27 mouse cellular contexts compared by ENCODE assay signal in genomic region chr4:23844288-23844971, GRCm38 (mm10).
DNase-seq lines count a peak whose midpoint lies in the region; ATAC-seq and TF ChIP-seq lines count a peak whose summit lies in the region.
"Had no signal": no experiment of that assay in that cellular context is flagged by ENCODE, and none has a peak within 500 bp of the region (broad histone marks: within the 10 kb centered on the region; RNA-seq: fewer than 3 reads in every experiment).

No protein-coding gene starts in this region.

- no peak for TF ChIP-seq CTCF in midbrain, postnatal 0 days (IDR thresholded peaks at IDR 0.05)

- no peak overlapping the region for H3K27ac ChIP-seq in hindbrain, embryonic 16.5 days (ENCODE audit: low read depth, low read length)
- H3K27ac ChIP-seq in hindbrain, embryonic 12.5 days: no peak overlapping the region; the same call in 1 of the 2 replicates
- H3K27ac ChIP-seq in forebrain, embryonic 15.5 days (replicated peaks): peak overlapping the region; percentile 80
- peak overlapping the region; percentile 61 for H3K27ac ChIP-seq in midbrain, embryonic 12.5 days (replicated peaks)
- no peak overlapping the region for H3K27ac ChIP-seq in midbrain, postnatal 0 days (ENCODE audit: low read depth, low read length)
- H3K27ac ChIP-seq: embryonic facial prominence, embryonic 13.5 days; liver, embryonic 15.5 days; neural tube, embryonic 15.5 days; stomach, postnatal 0 days had no signal

- no peaks in the 10 kb centered on the region for H3K27me3 ChIP-seq in hindbrain, embryonic 16.5 days (replicated peaks; ENCODE audit: control insufficient read depth, insufficient read depth, low read length)
- H3K27me3 ChIP-seq in hindbrain, embryonic 12.5 days: no peaks in the 10 kb centered on the region
- H3K27me3 ChIP-seq in forebrain, embryonic 15.5 days: no peaks in the 10 kb centered on the region
- no peaks in the 10 kb centered on the region for H3K27me3 ChIP-seq in midbrain, embryonic 12.5 days
- H3K27me3 ChIP-seq in midbrain, postnatal 0 days (ENCODE audit: insufficient read depth, low read length): no peaks in the 10 kb centered on the region
- H3K27me3 ChIP-seq: embryonic facial prominence, embryonic 13.5 days; liver, embryonic 15.5 days; neural tube, embryonic 15.5 days; Patski had no signal

- 70% methylated on average over 2 of the region's 2 CpGs for WGBS in hindbrain, embryonic 16.5 days
- 75% methylated on average over 2 of the region's 2 CpGs for WGBS in hindbrain, embryonic 12.5 days
- 23% methylated on average over 2 of the region's 2 CpGs for WGBS in forebrain, embryonic 15.5 days
- WGBS in midbrain, embryonic 12.5 days: 70% methylated on average over 2 of the region's 2 CpGs
- WGBS in midbrain, postnatal 0 days: 57% methylated on average over 2 of the region's 2 CpGs

- no peaks in the 10 kb centered on the region for H3K9me3 ChIP-seq in hindbrain, embryonic 16.5 days (ENCODE audit: control insufficient read depth, low read length)
- H3K9me3 ChIP-seq in hindbrain, embryonic 12.5 days (replicated peaks): no peaks in the 10 kb centered on the region
- H3K9me3 ChIP-seq in forebrain, embryonic 15.5 days: no peaks in the 10 kb centered on the region
- no peaks in the 10 kb centered on the region for H3K9me3 ChIP-seq in midbrain, embryonic 12.5 days
- H3K9me3 ChIP-seq in midbrain, postnatal 0 days (ENCODE audit: low read length): no peaks in the 10 kb centered on the region
- H3K9me3 ChIP-seq: embryonic facial prominence, embryonic 13.5 days; liver, embryonic 15.5 days; neural tube, embryonic 15.5 days had no signal

- H3K36me3 ChIP-seq in hindbrain, embryonic 16.5 days (ENCODE audit: control insufficient read depth, insufficient read depth, low read length): no peaks in the 10 kb centered on the region
- no peaks in the 10 kb centered on the region for H3K36me3 ChIP-seq in hindbrain, embryonic 12.5 days
- no peaks in the 10 kb centered on the region for H3K36me3 ChIP-seq in forebrain, embryonic 15.5 days
- H3K36me3 ChIP-seq in midbrain, embryonic 12.5 days: no peaks in the 10 kb centered on the region
- H3K36me3 ChIP-seq in midbrain, postnatal 0 days (ENCODE audit: insufficient read depth, low read length): no peaks in the 10 kb centered on the region
- H3K36me3 ChIP-seq: embryonic facial prominence, embryonic 13.5 days; liver, embryonic 15.5 days; neural tube, embryonic 15.5 days had no signal

- peak; percentile 58; the same call in 1 of the 2 replicates for ATAC-seq in hindbrain, embryonic 16.5 days
- ATAC-seq in hindbrain, embryonic 12.5 days (ENCODE audit: low FRiP score): no peak; the same call in 1 of the 2 replicates
- peak; percentile 73 for ATAC-seq in forebrain, embryonic 15.5 days (replicated peaks)
- peak; percentile 42 for ATAC-seq in midbrain, embryonic 12.5 days (ENCODE audit: low FRiP score, low read depth)
- ATAC-seq in midbrain, postnatal 0 days (ENCODE audit: low FRiP score): 0 out of 2 replicates have a peak, but pooled peaks have one; percentile 31
- ATAC-seq: intestine, embryonic 16.5 days; Patski had no signal

- no peak overlapping the region for H3K9ac ChIP-seq in hindbrain, embryonic 16.5 days (ENCODE audit: low read depth, low read length)
- no peak overlapping the region for H3K9ac ChIP-seq in hindbrain, embryonic 12.5 days
- H3K9ac ChIP-seq in forebrain, embryonic 15.5 days (replicated peaks): no peak overlapping the region
- H3K9ac ChIP-seq in midbrain, embryonic 12.5 days (replicated peaks): no peak overlapping the region
- H3K9ac ChIP-seq in midbrain, postnatal 0 days (replicated peaks; ENCODE audit: low read length, poor library complexity, severe bottlenecking): no peak overlapping the region
- H3K9ac ChIP-seq: embryonic facial prominence, embryonic 13.5 days; liver, embryonic 15.5 days; lung, embryonic 14.5 days; neural tube, embryonic 15.5 days had no signal

- H3K4me3 ChIP-seq in hindbrain, embryonic 16.5 days (ENCODE audit: low read length): no peak overlapping the region
- no peak overlapping the region for H3K4me3 ChIP-seq in hindbrain, embryonic 12.5 days
- H3K4me3 ChIP-seq in forebrain, embryonic 15.5 days: no peak overlapping the region
- no peak overlapping the region for H3K4me3 ChIP-seq in midbrain, embryonic 12.5 days
- no peak overlapping the region for H3K4me3 ChIP-seq in midbrain, postnatal 0 days (ENCODE audit: low read depth, low read length)
- H3K4me3 ChIP-seq: embryonic facial prominence, embryonic 13.5 days; erythroblast, embryonic 14.5 days; liver, embryonic 15.5 days; neural tube, embryonic 15.5 days had no signal

- no peak overlapping the region for H3K4me2 ChIP-seq in hindbrain, embryonic 16.5 days (ENCODE audit: low read length)
- no peak overlapping the region for H3K4me2 ChIP-seq in hindbrain, embryonic 12.5 days (replicated peaks)
- H3K4me2 ChIP-seq in forebrain, embryonic 15.5 days (replicated peaks): no peak overlapping the region
- H3K4me2 ChIP-seq in midbrain, embryonic 12.5 days (replicated peaks): no peak overlapping the region
- no peak overlapping the region for H3K4me2 ChIP-seq in midbrain, postnatal 0 days (ENCODE audit: low read depth, low read length, poor library complexity, severe bottlenecking)
- H3K4me2 ChIP-seq: embryonic facial prominence, embryonic 13.5 days; heart, embryonic 11.5 days; liver, embryonic 15.5 days; lung, embryonic 14.5 days; neural tube, embryonic 15.5 days had no signal

- H3K4me1 ChIP-seq in hindbrain, embryonic 16.5 days (ENCODE audit: control insufficient read depth, insufficient read depth, low read depth, low read length): no peaks in the 10 kb centered on the region
- no peaks in the 10 kb centered on the region for H3K4me1 ChIP-seq in hindbrain, embryonic 12.5 days
- peaks cover 16% of the 10 kb centered on the region for H3K4me1 ChIP-seq in forebrain, embryonic 15.5 days
- H3K4me1 ChIP-seq in midbrain, embryonic 12.5 days: peaks cover 5% of the 10 kb centered on the region; the same call in 1 of the 2 replicates
- no peaks in the 10 kb centered on the region for H3K4me1 ChIP-seq in midbrain, postnatal 0 days (ENCODE audit: insufficient read depth, low read length)
- H3K4me1 ChIP-seq: embryonic facial prominence, embryonic 13.5 days; liver, embryonic 15.5 days; neural tube, embryonic 15.5 days had no signal

- peak; percentile 3 for DNase-seq in midbrain, postnatal 0 days (ENCODE audit: low spot score)
- DNase-seq in neural tube, embryonic 10.5 days (ENCODE audit: extremely low spot score, low spot score): no peak
- no peak for DNase-seq in right cerebral cortex, postnatal 4 days
- DNase-seq in thymus, postnatal 25 days: no peak
- DNase-seq: adrenal gland, postnatal 25 days; cerebellum, adult 18-20 months; gastrocnemius, postnatal 25 days; heart, adult 11 months; heart, postnatal 36 days; kidney, postnatal 14 days; layer of hippocampus, adult 9-11 months; lung, embryonic 14.5 days; right cerebral cortex, postnatal 25 days; thymus, adult 18-20 months; thymus, postnatal 36 days had no signal

Comparison
In these comparisons a context has a peak if more than half of its experiments do, and no peak if none do; other contexts are left out.
1. H3K27ac ChIP-seq: peak in forebrain, embryonic 15.5 days (single experiment) and midbrain, embryonic 12.5 days (single experiment); none in hindbrain, embryonic 16.5 days (single experiment), hindbrain, embryonic 12.5 days (single experiment) and midbrain, postnatal 0 days (single experiment).